Mouse (Mus musculus) lung, postnatal 25 days (tissue): ENCODE measurements around the gene C1qtnf1.

Experiments used
- DNase-seq: peaks from one replicate; pipeline ENCODE4 v3.0.0; 2022; ENCODE audit warnings: low spot score

Gene C1qtnf1

GRCm38 (mm10) chr11:118410479-118410878 lies 17.5 kb upstream of the C1qtnf1 start:
- no peak for DNase-seq

- DNase-seq = no peak
Observed at GRCm38 (mm10) chr11:118411271-118411670, 16.7 kb upstream of the C1qtnf1 start.

- no peak for DNase-seq
Observed at GRCm38 (mm10) chr11:118412601-118413000, 15.4 kb upstream of the C1qtnf1 start.

- DNase-seq = no peak
Observed at GRCm38 (mm10) chr11:118413055-118413454, 14.9 kb upstream of the C1qtnf1 start.

GRCm38 (mm10) chr11:118414270-118414669 lies 13.7 kb upstream of the C1qtnf1 start:
- DNase-seq = no peak

- peak; percentile 29 for DNase-seq
Observed at GRCm38 (mm10) chr11:118415630-118416029, 12.4 kb upstream of the C1qtnf1 start.

- peak; percentile 28 for DNase-seq
Observed at GRCm38 (mm10) chr11:118416046-118416445, 12.0 kb upstream of the C1qtnf1 start.

GRCm38 (mm10) chr11:118417496-118417895 lies 10.5 kb upstream of the C1qtnf1 start:
- no peak for DNase-seq

- no peak for DNase-seq
Observed at GRCm38 (mm10) chr11:118418442-118418833, 9.6 kb upstream of the C1qtnf1 start.

GRCm38 (mm10) chr11:118418834-118419504 lies 9.0 kb upstream of the C1qtnf1 start, which contains the start of gene Cant1:
Gene Cant1, minus strand, starts transcription at chr11:118419086.
- peak; percentile 99 for DNase-seq

- no peak for DNase-seq
Observed at GRCm38 (mm10) chr11:118420261-118420660, 7.7 kb upstream of the C1qtnf1 start.

- DNase-seq = peak; percentile 78
Observed at GRCm38 (mm10) chr11:118423266-118423971, 4.6 kb upstream of the C1qtnf1 start.

GRCm38 (mm10) chr11:118424621-118425335 lies 3.2 kb upstream of the C1qtnf1 start:
- DNase-seq = no peak

- DNase-seq = no peak
Observed at GRCm38 (mm10) chr11:118426765-118427164, 1.2 kb upstream of the C1qtnf1 start.

GRCm38 (mm10) chr11:118427266-118427779 lies 680 bp upstream of the C1qtnf1 start:
- no peak for DNase-seq

- DNase-seq = no peak
Observed at GRCm38 (mm10) chr11:118428460-118428868, 461 bp downstream of the C1qtnf1 start.

GRCm38 (mm10) chr11:118428944-118429709 lies 1.1 kb downstream of the C1qtnf1 start:
- DNase-seq = no peak

- no peak for DNase-seq
Observed at GRCm38 (mm10) chr11:118430291-118430885, 2.4 kb downstream of the C1qtnf1 start.

- DNase-seq = no peak
Observed at GRCm38 (mm10) chr11:118431100-118431948, 3.3 kb downstream of the C1qtnf1 start.

GRCm38 (mm10) chr11:118433398-118433868 lies 5.4 kb downstream of the C1qtnf1 start:
- DNase-seq = no peak
